Mouse (Mus musculus): ENCODE results near the gene Fcgr3.

- TF ChIP-seq CHD2 (IDR thresholded peaks at IDR 0.05; ENCODE audit: low read depth, low read length) (no peak), HCFC1 (IDR thresholded peaks at IDR 0.05; ENCODE audit: borderline replicate concordance, insufficient read depth, low read length) (no peak), MAFK (IDR thresholded peaks at IDR 0.05; ENCODE audit: insufficient read depth, low read depth, low read length) (no peak), ZNF384 (IDR thresholded peaks at IDR 0.05; ENCODE audit: low read depth, low read length) (no peak)
Measured at GRCm38 (mm10) chr1:171050774-171051173, 14.0 kb downstream of the Fcgr3 start.
